Mouse (Mus musculus): ENCODE results near the gene Tmem212.
"Not testable (repeated sequence)": the region's sequence is repeated elsewhere in the genome, so short reads cannot be mapped to it uniquely, and the experiment has no call there.

Tmem212 gene

DNA sequence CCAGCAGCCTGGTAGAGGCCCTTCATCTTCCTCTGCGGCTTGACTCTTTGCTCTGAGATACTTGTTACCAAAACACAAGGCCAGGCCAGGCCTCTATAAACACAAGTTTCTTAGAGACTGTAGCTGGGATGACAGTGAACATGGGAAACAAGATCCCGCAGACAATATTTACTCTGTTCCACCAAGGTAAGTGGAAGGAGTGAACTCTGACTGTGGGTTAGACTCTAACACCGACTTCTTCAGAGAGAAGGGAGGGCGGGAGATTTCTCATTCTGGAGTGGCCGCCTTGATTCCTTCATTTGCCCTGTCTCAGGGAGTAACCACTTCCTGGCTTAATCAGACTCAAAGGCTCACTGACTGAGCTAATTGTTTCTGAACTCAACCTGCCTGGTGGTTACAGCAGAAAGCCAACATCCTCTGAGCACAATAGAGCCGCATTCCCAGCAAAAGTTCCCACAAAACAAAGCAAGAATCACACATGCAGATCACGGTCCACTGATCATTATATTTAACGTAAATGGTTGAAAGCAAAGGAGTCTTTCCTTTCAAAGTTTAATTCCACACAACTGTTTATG is at the start of gene Tmem212:
Gene Tmem212 (minus strand): TSS at position 51 of the 575 bp plus-strand sequence.
- DNase-seq (ENCODE audit: low read depth, low spot score), result no peak

DNA sequence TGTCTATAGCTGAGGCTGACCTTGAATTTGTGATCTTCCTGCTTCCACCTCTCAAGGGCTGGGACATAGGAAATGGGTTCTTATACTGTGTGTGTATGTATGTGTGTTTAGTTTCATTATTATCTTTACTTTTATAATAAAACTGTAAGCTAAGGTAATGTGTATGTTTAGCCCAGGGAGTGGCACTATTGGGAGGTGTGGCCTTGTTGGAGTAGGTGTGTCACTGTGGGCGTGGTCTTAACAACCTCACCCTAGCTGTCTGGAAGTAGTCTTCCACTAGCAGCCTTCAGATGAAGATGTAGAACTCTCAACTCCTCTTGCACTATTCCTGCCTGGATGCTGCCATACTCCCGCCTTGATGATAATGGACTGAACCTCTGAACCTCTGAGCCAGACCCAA is 49.2 kb upstream of the Tmem212 start:
- not testable (repeated sequence) for DNase-seq (ENCODE audit: low read depth, low spot score)

- DNase-seq (ENCODE audit: low read depth, low spot score), result no peak
Observed at GRCm38 (mm10) chr3:27942991-27943390, 46.8 kb upstream of the Tmem212 start.

- no peak for DNase-seq (ENCODE audit: low read depth, low spot score)
Observed at GRCm38 (mm10) chr3:27941634-27942033, 45.5 kb upstream of the Tmem212 start.

- no peak for DNase-seq (ENCODE audit: low read depth, low spot score)
Observed at GRCm38 (mm10) chr3:27938381-27939323, 42.5 kb upstream of the Tmem212 start, which contains the start of gene Pld1. Gene Pld1 (plus strand): TSS chr3:27938695.

GRCm38 (mm10) chr3:27937144-27938110 is 41.3 kb upstream of the Tmem212 start:
- DNase-seq (ENCODE audit: low read depth, low spot score), result no peak

GRCm38 (mm10) chr3:27936731-27937130 is 40.6 kb upstream of the Tmem212 start:
- DNase-seq (ENCODE audit: low read depth, low spot score), result no peak

GRCm38 (mm10) chr3:27935644-27936043 is 39.5 kb upstream of the Tmem212 start:
- DNase-seq (ENCODE audit: low read depth, low spot score), result no peak

- DNase-seq (ENCODE audit: low read depth, low spot score), result no peak
Observed at GRCm38 (mm10) chr3:27932391-27932790, 36.2 kb upstream of the Tmem212 start.

DNA sequence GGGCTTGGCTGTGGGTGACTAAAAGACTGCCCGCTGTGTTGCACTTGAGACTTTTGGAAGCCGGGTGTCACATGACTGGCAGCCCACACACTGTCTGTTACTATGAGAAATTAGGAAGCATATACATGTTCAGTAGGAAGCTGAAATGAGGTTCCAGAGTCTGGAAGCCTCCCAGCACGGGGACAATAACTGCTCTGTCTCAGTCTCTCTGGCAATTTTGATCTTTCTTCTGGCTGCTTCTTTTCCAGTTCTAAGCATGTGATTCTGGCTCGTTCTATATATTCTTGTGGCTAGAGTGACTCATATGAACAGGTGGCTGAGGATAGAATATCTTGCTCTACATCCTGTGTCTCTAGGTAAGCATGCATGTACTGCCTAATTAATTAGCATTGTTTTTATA is 33.1 kb upstream of the Tmem212 start:
- DNase-seq (ENCODE audit: low read depth, low spot score), result no peak

DNA sequence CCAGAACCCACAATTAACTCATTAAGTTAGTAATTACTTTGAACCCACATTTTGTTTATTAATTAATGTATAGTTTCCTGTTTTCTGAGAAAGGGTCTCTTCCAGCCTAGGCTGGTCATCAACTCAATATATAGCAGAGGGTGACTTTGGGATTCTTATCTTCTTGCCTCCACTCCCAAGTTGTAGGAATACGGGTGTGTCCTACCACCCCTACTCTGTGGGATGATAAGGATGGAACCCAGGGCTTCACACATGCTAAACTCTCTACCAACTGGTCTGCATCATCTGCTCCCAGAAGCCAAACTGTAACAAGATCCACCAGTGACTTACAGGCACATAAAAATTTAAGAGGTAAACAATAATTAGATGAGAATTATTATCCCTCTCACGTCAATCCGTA is 27.9 kb upstream of the Tmem212 start:
- no peak for DNase-seq (ENCODE audit: low read depth, low spot score)

DNA sequence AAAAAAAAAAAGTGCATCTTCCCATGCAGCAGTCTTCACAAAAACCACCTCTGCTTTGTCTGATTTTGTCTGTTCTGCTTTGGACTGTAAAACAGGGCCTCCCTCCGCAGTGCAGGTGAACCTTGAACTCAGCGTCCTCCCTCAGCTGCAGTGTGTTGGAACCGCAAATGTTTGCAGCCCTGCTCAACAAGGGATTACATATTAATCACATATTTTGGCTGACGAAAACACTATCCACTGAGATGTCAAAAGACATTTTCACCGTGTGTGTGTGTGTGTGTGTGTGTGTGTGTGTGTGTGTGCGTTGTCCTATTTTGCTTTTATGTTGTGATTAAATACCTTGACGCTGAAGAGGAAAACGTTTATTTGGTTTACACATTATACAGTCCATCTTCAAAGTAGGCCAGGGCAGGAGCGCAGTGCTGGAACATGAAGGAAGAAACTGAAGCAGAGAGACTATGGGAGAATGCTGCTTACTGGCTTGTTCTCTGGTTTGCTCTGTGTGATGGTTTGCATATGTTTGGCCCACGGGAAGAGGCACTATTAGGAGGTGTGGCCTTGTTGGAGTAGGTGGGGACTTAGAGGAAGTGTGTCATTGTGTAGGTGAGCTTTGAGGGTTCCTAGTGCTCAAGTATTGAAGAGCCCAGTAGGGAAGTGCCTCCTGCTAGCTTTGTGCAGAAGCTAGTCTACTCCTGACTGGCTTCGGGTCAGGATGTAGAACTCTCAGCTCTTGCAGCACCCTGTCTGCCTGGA is 25.3 kb upstream of the Tmem212 start:
- DNase-seq (ENCODE audit: low read depth, low spot score), result no peak

- no peak for DNase-seq (ENCODE audit: low read depth, low spot score)
Observed at GRCm38 (mm10) chr3:27918656-27919436, 22.7 kb upstream of the Tmem212 start.

DNA sequence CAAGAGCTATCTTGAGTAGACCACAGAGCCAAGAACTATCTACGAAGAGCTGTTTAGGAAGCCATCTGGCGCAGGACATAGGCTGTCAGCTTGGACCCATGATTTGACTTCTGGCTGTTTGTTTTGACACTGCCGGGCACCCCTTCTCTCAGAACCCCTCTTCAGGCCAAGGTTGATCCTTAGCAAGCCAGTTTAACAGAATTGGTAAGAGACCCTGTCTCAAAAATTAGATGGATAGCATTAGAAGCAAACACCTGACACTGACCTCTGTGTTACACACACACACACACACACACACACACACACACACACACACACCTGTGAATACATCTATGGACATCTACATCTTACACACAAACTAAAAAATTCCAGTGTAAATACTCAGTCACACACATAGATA is 12.8 kb upstream of the Tmem212 start:
- DNase-seq (ENCODE audit: low read depth, low spot score), result no peak

DNA sequence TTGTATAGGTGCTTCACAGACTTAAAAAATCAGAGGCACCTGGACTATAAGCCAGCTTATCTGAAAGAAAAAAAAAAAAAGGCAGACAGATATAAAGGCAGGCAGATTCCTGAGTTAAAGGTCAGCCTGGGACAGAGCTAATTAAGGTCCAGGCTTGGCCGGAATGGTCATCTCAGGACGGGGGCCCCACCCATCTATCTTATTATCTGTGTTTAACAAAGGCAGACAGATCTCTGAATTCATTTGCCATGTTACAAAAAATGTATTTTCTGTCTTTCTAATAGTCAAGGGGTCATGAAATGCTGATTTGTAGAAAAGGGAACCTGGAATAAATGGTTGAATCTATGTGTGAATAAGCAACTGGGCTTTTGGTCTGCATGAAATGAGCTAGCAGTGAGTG is 12.1 kb upstream of the Tmem212 start:
- no peak for DNase-seq (ENCODE audit: low read depth, low spot score)

GRCm38 (mm10) chr3:27907301-27907700 is 11.1 kb upstream of the Tmem212 start:
- DNase-seq (ENCODE audit: low read depth, low spot score), result no peak

DNA sequence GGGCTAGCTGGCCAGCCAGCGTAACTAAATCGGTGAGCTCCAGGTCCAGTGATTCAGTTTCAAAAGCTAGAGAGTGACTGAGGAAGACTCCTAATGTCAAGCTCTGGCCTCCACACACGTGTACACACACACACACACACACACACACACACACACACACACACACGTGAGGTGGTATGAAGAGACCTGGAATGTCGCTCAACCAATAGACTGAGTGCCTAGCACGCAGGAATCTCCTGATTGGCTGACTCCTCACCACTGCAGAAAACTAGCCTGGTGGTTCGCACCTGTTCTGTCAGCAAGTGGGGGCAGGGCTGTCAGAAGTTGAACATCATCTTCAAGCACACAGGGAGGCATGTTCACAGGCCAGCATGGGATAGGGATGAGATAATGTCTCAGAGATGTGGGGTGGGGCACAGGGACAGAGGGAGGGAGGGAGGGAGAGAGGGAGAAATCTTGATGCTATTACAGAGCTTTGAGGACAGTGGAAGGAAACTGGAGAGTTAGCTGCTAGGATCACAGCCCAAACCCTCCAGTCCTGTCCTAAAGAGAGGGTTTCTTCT is 10.6 kb upstream of the Tmem212 start:
- DNase-seq (ENCODE audit: low read depth, low spot score), result no peak

DNA sequence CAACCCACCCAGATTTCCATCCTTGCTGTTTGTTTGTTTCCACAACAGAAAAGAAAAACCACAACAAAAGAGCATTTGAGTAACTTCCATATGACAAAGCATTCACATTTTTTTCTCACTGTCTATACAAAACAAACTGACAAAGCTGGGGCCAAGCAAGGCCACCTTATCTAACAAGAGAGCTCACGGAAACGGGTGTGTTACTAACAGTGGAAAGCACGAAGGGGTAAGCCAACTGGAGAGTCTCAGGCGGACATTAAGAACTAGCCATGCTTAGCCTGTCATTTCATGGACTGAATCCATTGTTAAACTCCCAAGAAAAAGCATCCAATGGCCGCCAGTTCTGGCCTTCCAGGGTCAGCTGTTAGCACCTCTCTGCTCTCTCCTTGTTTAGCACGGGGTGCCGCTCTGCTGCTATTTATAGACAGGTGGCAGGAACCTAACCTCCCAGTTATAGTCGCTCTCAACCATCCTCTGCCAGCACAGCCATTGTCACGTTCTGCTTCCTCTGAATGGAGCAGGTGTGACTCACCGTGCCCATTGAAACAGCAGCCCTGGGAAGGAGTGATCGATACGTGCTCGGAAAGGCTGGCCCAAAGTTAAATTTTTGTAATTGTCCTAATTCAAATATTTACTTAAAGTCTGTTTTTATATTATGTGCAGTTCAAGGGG is 8.6 kb upstream of the Tmem212 start:
- no peak for DNase-seq (ENCODE audit: low read depth, low spot score)

GRCm38 (mm10) chr3:27901846-27902245 is 5.7 kb upstream of the Tmem212 start:
- no peak for DNase-seq (ENCODE audit: low read depth, low spot score)

Measured in WW6 (cell line).